Mouse (Mus musculus): ENCODE results near the gene Etv6. TPM values are rescaled to one million over a fixed set of nuclear protein-coding genes. Genes with fewer than 3 reads are reported as not detected.

Etv6 gene
- polyA plus RNA-seq, 1 experiment from 2014 or later, result 6.9 TPM

- H3K4me2 ChIP-seq, result no peak overlapping the region
- no peaks in the 10 kb centered on the region for H3K9me3 ChIP-seq
- H3K4me3 ChIP-seq, result no peak overlapping the region
- no peak overlapping the region for H3K9ac ChIP-seq
- ATAC-seq (ENCODE audit: low read depth), result no peak
- 89% methylated on average over 15 of the region's 15 CpGs for WGBS
- no peaks in the 10 kb centered on the region for H3K27me3 ChIP-seq
- H3K4me1 ChIP-seq (replicated peaks), result peaks cover 9% of the 10 kb centered on the region
- no peak overlapping the region for H3K27ac ChIP-seq (replicated peaks)
- no peaks in the 10 kb centered on the region for H3K36me3 ChIP-seq
These were observed 46.9 kb downstream of the Etv6 start for GRCm38 (mm10) chr6:134082229-134082920.

- Histone ChIP-seq H3K9ac (no peak overlapping the region), H3K27me3 (no peaks in the 10 kb centered on the region), H3K27ac (replicated peaks) (no peak overlapping the region), H3K4me2 (no peak overlapping the region), H3K4me1 (replicated peaks) (peaks cover 9% of the 10 kb centered on the region), H3K4me3 (no peak overlapping the region), H3K36me3 (no peaks in the 10 kb centered on the region), H3K9me3 (no peaks in the 10 kb centered on the region)
- WGBS, result 85% methylated on average over 4 of the region's 4 CpGs
- ATAC-seq (ENCODE audit: low read depth), result no peak
These were observed 47.9 kb downstream of the Etv6 start for GRCm38 (mm10) chr6:134083428-134083827.

GRCm38 (mm10) chr6:134086351-134086750, 50.9 kb downstream of the Etv6 start:
- Histone ChIP-seq H3K4me2 (no peak overlapping the region), H3K9ac (no peak overlapping the region), H3K9me3 (no peaks in the 10 kb centered on the region), H3K27ac (replicated peaks) (no peak overlapping the region), H3K27me3 (no peaks in the 10 kb centered on the region), H3K4me1 (replicated peaks) (peaks cover 12% of the 10 kb centered on the region; the same call in 1 of the 2 replicates), H3K36me3 (no peaks in the 10 kb centered on the region), H3K4me3 (no peak overlapping the region)
- ATAC-seq (ENCODE audit: low read depth), result no peak
- WGBS, result 84% methylated on average over 7 of the region's 7 CpGs

GRCm38 (mm10) chr6:134087709-134088108, 52.2 kb downstream of the Etv6 start:
- no peak overlapping the region for H3K9ac ChIP-seq
- no peak overlapping the region for H3K4me2 ChIP-seq
- no peak overlapping the region for H3K27ac ChIP-seq (replicated peaks)
- H3K4me1 ChIP-seq (replicated peaks), result peaks cover 13% of the 10 kb centered on the region; the same call in 1 of the 2 replicates
- H3K9me3 ChIP-seq, result no peaks in the 10 kb centered on the region
- no peak overlapping the region for H3K4me3 ChIP-seq
- no peak for ATAC-seq (ENCODE audit: low read depth)
- no peaks in the 10 kb centered on the region for H3K36me3 ChIP-seq
- no peaks in the 10 kb centered on the region for H3K27me3 ChIP-seq
- WGBS, result 93% methylated on average over 4 of the region's 4 CpGs

GRCm38 (mm10) chr6:134089671-134090377, 54.3 kb downstream of the Etv6 start:
- peaks cover 13% of the 10 kb centered on the region; the same call in 1 of the 2 replicates for H3K4me1 ChIP-seq (replicated peaks)
- 83% methylated on average over 7 of the region's 7 CpGs for WGBS
- no peaks in the 10 kb centered on the region for H3K9me3 ChIP-seq
- no peak for ATAC-seq (ENCODE audit: low read depth)
- H3K36me3 ChIP-seq, result 0 out of 2 replicates have a peak, but pooled peaks cover 3% of the 10 kb centered on the region
- H3K4me2 ChIP-seq, result no peak overlapping the region
- no peak overlapping the region for H3K27ac ChIP-seq (replicated peaks)
- no peak overlapping the region for H3K4me3 ChIP-seq
- H3K9ac ChIP-seq, result no peak overlapping the region
- H3K27me3 ChIP-seq, result no peaks in the 10 kb centered on the region

- H3K4me3 ChIP-seq, result no peak overlapping the region
- H3K36me3 ChIP-seq, result 0 out of 2 replicates have a peak, but pooled peaks cover 3% of the 10 kb centered on the region
- ATAC-seq (ENCODE audit: low read depth), result no peak
- H3K9me3 ChIP-seq, result no peaks in the 10 kb centered on the region
- no peak overlapping the region for H3K9ac ChIP-seq
- 80% methylated on average over 4 of the region's 4 CpGs for WGBS
- no peak overlapping the region for H3K27ac ChIP-seq (replicated peaks)
- no peak overlapping the region for H3K4me2 ChIP-seq
- peaks cover 13% of the 10 kb centered on the region; the same call in 1 of the 2 replicates for H3K4me1 ChIP-seq (replicated peaks)
- no peaks in the 10 kb centered on the region for H3K27me3 ChIP-seq
These were observed 54.8 kb downstream of the Etv6 start for GRCm38 (mm10) chr6:134090378-134090692.

- no peaks in the 10 kb centered on the region for H3K27me3 ChIP-seq
- no peaks in the 10 kb centered on the region for H3K9me3 ChIP-seq
- 0 out of 2 replicates have a peak, but pooled peaks cover 3% of the 10 kb centered on the region for H3K36me3 ChIP-seq
- no peak overlapping the region for H3K9ac ChIP-seq
- H3K4me2 ChIP-seq, result no peak overlapping the region
- 86% methylated on average over 4 of the region's 4 CpGs for WGBS
- H3K27ac ChIP-seq (replicated peaks), result no peak overlapping the region
- no peak overlapping the region for H3K4me3 ChIP-seq
- H3K4me1 ChIP-seq (replicated peaks), result peaks cover 17% of the 10 kb centered on the region; the same call in 1 of the 2 replicates
- no peak for ATAC-seq (ENCODE audit: low read depth)
These were observed 55.4 kb downstream of the Etv6 start for GRCm38 (mm10) chr6:134090875-134091274.

GRCm38 (mm10) chr6:134091398-134091801, 55.9 kb downstream of the Etv6 start:
- Histone ChIP-seq H3K36me3 (0 out of 2 replicates have a peak, but pooled peaks cover 3% of the 10 kb centered on the region), H3K4me2 (no peak overlapping the region), H3K9me3 (no peaks in the 10 kb centered on the region), H3K9ac (no peak overlapping the region), H3K27me3 (no peaks in the 10 kb centered on the region), H3K4me3 (no peak overlapping the region), H3K4me1 (replicated peaks) (peaks cover 21% of the 10 kb centered on the region; the same call in 1 of the 2 replicates), H3K27ac (replicated peaks) (no peak overlapping the region)
- no peak for ATAC-seq (ENCODE audit: low read depth)
- WGBS, result 76% methylated on average over 8 of the region's 8 CpGs

- Histone ChIP-seq H3K36me3 (0 out of 2 replicates have a peak, but pooled peaks cover 3% of the 10 kb centered on the region), H3K4me1 (replicated peaks) (peaks cover 21% of the 10 kb centered on the region; the same call in 1 of the 2 replicates), H3K27me3 (no peaks in the 10 kb centered on the region), H3K27ac (replicated peaks) (no peak overlapping the region), H3K4me2 (no peak overlapping the region), H3K9ac (no peak overlapping the region), H3K4me3 (no peak overlapping the region), H3K9me3 (no peaks in the 10 kb centered on the region)
- no peak for ATAC-seq (ENCODE audit: low read depth)
- 90% methylated on average over 5 of the region's 5 CpGs for WGBS
These were observed 58.6 kb downstream of the Etv6 start for GRCm38 (mm10) chr6:134094066-134094465.

GRCm38 (mm10) chr6:134094620-134095019, 59.1 kb downstream of the Etv6 start:
- no peak overlapping the region for H3K9ac ChIP-seq
- no peaks in the 10 kb centered on the region for H3K27me3 ChIP-seq
- no peak for ATAC-seq (ENCODE audit: low read depth)
- 0 out of 2 replicates have a peak, but pooled peaks cover 3% of the 10 kb centered on the region for H3K36me3 ChIP-seq
- H3K4me3 ChIP-seq, result no peak overlapping the region
- H3K9me3 ChIP-seq, result no peaks in the 10 kb centered on the region
- no peak overlapping the region for H3K27ac ChIP-seq (replicated peaks)
- 95% methylated on average over 8 of the region's 8 CpGs for WGBS
- H3K4me1 ChIP-seq (replicated peaks), result peaks cover 19% of the 10 kb centered on the region; the same call in 1 of the 2 replicates
- H3K4me2 ChIP-seq, result no peak overlapping the region

GRCm38 (mm10) chr6:134095582-134095981, 60.1 kb downstream of the Etv6 start:
- no peak overlapping the region for H3K4me3 ChIP-seq
- H3K9ac ChIP-seq, result no peak overlapping the region
- no peaks in the 10 kb centered on the region for H3K9me3 ChIP-seq
- 0 out of 2 replicates have a peak, but pooled peaks cover 3% of the 10 kb centered on the region for H3K36me3 ChIP-seq
- 81% methylated on average over 4 of the region's 4 CpGs for WGBS
- H3K27ac ChIP-seq (replicated peaks), result 0 out of 2 replicates have a peak overlapping the region, but pooled peaks have one; percentile 3
- peaks cover 15% of the 10 kb centered on the region; the same call in 1 of the 2 replicates for H3K4me1 ChIP-seq (replicated peaks)
- H3K4me2 ChIP-seq, result no peak overlapping the region
- no peaks in the 10 kb centered on the region for H3K27me3 ChIP-seq
- ATAC-seq (ENCODE audit: low read depth), result no peak

GRCm38 (mm10) chr6:134099976-134100743, 64.7 kb downstream of the Etv6 start:
- H3K9me3 ChIP-seq, result no peaks in the 10 kb centered on the region
- ATAC-seq (ENCODE audit: low read depth), result no peak
- no peak overlapping the region for H3K27ac ChIP-seq (replicated peaks)
- H3K4me3 ChIP-seq, result no peak overlapping the region
- H3K27me3 ChIP-seq, result no peaks in the 10 kb centered on the region
- peaks cover 20% of the 10 kb centered on the region for H3K4me1 ChIP-seq (replicated peaks)
- H3K4me2 ChIP-seq, result no peak overlapping the region
- WGBS, result 86% methylated on average over 11 of the region's 11 CpGs
- H3K36me3 ChIP-seq, result no peaks in the 10 kb centered on the region
- no peak overlapping the region for H3K9ac ChIP-seq

Data from neural tube, embryonic 13.5 days (tissue).